Mouse (Mus musculus) layer of hippocampus, adult 11-12 months (tissue): ENCODE results near the gene Lsm12.
"Not testable (repeated sequence)": the region's sequence is repeated elsewhere in the genome, so short reads cannot be mapped to it uniquely, and the experiment has no call there.

Experiments used
- DNase-seq: peaks from one replicate; pipeline ENCODE4 v3.0.0; 2022; ENCODE audit warnings: low spot score

Lsm12 gene

DNA sequence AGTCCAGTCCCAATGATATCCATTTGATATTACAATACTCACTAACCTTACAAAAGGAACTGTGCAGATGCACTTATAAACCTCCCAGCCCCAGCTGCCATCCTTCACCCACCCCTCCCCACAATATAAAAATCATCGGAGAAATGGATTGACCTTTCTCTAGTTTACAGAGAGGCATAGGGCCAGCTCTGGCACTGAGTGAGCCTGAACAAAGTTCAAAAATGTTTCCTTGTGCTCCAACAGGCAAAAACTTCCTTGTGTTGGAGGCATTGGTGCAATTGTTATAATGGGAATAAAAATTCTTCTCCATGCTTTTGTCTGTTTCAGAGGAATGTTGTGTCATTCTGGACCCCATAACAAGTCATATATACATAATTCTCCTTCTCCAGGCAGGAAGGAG, 1.1 kb upstream of the Lsm12 start:
- no peak for DNase-seq

DNA sequence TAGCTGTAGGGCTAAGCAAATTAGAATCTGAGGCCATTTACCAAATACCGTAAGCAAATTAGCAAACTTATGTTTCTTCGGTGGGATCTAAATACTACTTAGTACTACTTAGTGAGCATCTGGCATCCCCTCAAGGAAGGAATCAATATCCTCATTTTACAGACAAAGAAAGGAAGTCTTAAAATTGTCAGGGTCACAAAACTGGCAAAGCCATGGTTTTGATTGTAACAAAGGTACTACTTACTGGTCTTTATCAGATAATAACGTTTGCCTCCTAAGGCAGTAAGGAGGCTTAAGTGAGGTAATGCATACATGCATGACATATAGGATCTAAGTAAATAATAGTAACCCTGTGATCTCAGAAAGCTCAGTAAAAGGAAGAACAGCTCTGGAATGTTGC, 581 bp upstream of the Lsm12 start:
- no peak for DNase-seq

DNA sequence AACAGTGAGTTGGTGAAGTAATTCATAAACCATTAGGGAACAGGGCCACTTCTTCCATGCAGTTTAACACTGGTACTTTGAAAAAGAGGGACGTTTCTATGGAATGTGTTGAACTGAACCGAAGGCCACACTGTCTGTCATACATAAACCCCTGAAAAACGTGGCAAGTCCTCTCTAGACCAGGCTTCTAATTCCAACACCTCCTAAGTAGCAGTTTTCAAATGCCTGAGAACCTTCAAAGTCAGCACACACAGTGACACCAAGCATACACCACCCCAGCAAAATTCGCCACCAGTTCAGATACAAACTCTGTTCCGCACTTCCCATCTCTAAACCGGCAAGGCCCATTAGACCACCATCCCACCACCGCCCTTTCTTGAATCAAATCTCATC, 847 bp downstream of the Lsm12 start:
- DNase-seq, result no peak

DNA sequence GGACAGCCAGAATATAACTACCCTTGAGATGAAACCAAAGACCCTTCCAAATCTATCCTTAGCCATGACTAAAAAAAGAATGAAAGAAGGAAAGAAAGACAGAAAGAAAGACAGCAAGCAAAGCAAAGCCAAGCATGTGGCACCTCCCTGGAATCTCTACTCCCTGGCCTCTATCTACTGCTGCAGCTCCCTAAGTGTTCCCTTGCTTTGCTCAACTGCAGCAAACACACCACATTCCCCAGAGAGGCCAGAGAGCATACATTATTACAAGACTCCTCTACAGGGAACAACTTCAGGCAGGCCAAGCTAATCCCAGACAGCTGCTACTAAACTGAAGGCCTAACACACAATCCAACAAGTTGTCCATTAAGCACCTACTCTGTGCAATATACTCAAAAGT, 5.3 kb downstream of the Lsm12 start:
- DNase-seq, result no peak

DNA sequence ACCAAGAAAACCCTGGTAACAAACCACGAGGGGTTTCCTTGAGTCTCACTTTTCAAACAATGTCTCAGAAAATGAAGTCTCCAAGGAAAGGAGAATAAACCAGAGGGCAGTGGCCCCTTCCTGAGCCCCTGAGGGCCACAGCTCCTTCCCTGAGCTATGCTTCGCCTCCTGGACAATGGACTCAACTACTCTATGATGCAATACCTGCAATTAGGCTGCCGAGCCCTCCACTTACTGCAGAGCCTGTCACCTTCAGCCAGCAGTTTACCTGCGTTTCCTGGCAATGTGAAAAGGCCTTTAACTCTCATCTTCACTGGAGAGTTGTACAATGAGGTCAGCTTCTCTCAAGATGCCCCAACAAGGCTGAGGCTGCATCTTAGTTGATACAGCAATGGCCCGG, 16.4 kb downstream of the Lsm12 start:
- DNase-seq, result no peak

DNA sequence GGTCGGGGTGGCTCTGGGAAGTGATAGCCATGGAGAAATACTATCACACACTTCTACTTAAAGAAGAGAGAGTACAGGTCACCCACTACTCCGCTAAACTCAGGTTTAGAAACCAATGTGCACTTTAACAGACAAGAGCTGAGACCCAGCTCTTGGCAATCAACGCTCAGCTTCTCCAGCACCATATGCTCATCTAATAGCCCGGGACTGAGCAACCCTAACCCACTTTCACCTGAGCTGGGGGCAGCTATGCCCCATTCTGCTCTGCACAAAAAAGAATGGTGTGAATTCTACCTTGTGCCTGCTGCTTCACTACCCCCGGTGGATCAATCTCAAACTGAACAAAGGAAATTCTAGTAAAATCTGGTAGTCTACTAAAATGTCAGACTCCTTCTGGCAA, 17.6 kb downstream of the Lsm12 start:
- no peak for DNase-seq

DNA sequence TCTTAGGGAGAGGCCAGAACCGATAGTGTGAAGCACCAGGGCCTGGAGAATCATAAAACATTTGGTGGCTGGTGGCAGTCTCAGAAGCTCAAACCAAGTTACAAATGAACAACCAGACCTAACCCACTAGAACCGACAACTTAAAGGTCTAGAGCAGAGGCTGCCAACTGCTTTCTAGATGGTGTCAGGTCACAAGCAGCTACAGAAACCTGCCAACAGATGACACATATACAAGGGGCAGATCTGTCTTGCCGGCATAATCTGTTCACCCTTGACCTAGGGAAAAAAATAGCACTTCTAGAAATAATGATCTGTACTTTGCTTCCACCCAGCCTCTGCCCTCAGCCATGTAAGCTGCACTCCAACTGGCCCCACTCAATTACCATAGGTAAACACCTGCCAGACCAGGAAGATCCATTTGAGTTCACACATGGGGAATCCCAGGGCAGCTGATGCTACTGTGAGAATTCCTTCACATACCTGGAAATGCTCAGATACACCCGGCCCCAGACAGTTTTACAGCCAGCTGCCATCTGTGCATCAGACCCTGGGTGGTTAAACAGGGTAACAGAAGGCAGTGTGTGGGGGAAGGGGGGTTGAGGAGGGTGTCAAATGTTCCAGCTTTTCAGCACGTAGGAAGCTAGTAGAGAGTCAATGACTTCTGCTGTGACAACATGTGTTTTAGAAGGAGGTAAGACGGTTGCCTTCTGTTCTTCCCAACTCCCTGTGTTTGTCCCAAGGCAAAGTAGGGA, 18.9 kb downstream of the Lsm12 start:
- peak; percentile 57 for DNase-seq

DNA sequence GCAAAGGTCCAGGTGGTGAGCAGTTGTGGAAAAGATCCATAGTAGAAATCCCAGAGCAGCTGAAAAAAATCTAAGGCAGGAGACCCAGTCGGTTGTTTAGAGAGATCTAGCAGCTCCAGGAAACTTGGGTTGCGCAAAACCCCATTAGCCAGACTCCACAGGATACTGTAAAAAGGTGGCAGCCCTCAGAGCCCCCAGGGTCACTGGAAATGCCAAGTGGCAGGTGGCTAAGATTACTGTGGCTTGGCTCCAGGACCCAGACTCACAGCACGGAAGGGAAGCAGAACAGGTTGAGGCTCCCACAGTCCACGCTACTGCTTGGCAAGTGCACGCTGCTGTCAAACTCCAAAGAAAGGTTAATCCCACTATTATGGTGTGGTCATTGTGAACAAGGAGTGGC, 25.3 kb downstream of the Lsm12 start:
- no peak for DNase-seq

DNA sequence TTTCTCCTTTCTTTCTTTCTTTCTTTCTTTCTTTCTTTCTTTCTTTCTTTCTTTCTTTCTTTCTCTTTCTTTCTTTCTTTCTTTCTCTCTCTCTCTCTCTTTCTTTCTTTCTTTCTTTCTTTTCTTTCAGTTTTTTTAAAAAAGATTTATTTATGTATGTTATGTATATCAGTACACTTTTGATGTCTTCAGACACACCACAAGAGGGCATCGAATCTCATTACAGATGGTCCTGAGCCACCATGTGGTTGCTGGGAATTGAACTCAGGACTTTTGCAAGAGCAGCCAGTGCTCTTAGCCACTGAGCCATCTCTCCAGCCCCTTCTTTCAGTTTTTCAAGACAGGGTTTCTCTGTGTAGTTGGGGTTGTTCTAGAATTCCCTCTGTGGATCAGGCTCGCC, 27.1 kb downstream of the Lsm12 start:
- DNase-seq, result not testable (repeated sequence)

DNA sequence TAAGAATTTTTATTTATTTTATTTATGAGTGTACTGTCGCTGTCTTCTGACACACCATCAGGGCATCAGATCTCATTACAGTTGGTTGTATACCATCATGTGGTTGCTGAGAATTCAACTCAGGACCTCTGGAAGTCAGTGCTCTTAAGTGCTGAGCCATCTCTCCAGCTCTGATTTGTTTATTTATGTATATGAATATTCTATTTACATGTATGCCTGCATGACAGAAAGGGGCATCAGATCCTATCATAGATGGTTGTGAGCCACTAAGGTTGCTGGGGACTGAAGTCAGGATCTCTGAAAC, 28.4 kb downstream of the Lsm12 start:
- no peak for DNase-seq

DNA sequence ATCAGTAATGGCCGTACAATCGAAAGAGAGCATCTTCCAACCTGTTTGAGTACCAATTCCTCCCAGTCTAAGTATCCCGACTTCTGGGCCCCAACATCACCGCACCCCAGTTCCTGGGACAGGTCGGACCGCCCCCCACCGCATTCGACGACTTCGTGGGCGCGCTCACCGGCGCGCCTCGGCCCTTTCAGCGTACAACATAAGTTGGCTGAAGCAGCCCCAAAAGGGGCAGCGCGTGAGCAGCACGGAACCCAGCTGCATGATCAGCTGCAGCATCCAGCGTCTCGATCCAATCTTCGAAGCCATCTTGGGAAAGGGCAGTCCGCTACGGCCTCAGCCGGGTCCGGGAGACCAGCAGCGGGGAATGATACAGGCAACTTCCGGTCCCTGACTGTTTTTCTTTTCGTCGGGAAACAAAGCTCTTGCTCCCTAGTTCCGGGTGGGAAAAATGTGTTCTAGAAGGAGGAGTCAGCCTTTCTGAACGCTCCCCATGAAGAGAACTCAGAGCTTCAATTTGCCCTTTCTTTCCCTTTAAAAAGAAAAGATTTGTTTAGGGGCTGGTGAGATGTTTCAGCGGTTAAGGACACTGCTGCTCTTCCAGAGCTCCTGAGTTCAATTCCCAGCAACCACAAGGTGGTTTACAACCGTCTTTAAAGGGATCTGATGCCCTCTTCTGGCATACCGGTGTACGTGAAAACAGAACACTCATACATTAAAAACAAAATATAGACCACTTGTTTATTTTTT, 28.9 kb downstream of the Lsm12 start, which contains the start of gene Tmem101:
Tmem101 (minus strand) TSS at position 366 of the 747 bp plus-strand sequence.
- DNase-seq, result peak; percentile 92

DNA sequence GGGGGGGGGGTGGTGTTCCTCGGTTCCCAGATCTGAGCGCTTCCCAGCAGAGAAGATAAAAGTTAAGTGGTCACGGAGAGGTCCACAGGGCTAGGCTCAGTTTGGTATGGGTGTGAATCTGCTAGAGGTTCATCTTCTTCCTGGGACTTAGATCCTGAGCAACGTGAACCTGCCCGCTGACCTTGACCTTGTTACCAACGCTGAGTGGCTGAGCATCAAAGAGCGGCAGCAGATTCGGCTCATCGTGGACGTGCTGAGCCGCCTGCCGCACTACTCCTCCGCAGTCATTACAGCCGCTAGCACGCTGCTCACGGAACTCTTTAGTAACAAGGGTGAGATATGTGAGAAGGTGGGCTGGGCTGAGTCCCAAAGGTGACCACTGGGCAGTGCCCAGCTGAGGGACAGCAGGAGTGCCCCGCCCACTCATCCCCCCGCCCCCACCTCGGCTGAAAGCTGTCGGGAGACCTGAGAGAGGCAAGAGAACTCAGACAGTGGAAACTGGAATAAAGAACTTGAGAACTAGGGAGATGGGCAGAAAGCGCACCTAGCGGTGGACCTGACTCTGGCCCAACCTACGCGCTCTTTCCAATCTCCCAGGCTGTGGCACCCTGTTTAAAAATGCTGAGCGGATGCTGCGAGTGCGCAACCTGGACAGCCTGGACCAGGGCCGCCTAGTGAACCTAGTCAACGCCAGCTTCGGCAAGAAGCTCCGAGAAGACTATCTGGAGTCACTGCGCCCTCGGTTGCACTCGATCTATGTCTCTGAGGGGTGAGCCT, 37.7 kb downstream of the Lsm12 start:
- DNase-seq, result no peak

DNA sequence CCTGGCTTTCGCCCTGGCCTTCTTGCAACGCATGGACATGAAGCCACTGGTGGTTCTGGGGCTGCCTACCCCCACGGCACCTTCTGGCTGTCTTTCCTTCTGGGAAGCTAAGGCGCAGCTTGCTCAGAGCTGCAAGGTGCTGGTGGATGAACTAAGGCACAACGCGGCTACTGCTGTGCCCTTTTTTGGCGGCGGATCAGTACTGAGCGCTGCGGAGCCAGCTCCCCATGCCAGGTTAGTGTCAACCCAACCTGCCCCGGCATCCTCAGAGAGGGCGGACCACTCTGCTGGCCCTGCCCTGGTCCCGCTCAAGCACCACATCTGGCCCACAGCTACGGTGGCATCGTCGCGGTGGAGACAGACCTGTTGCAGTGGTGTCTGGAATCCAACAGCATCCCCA, 38.6 kb downstream of the Lsm12 start:
- no peak for DNase-seq

DNA sequence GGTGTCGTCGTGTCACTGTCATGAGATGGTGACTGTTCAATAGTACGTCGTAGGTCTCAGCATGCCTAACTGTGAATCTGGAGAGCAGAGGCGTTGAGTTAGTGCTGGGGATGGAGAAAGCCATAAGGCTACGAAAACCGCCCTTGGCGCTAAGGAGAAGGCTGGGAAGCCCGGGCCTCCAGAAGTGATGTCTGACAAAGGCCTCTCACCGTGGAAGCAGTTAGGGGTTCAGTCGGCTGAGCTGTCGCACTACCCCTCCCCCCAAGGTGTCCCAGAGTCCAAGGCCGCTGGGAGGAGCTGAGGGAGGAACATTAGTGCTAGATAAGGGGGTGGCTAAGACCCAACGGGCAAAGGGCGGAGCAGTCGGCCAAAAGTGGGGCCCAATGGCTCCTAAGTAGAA, 39.1 kb downstream of the Lsm12 start:
- DNase-seq, result no peak

DNA sequence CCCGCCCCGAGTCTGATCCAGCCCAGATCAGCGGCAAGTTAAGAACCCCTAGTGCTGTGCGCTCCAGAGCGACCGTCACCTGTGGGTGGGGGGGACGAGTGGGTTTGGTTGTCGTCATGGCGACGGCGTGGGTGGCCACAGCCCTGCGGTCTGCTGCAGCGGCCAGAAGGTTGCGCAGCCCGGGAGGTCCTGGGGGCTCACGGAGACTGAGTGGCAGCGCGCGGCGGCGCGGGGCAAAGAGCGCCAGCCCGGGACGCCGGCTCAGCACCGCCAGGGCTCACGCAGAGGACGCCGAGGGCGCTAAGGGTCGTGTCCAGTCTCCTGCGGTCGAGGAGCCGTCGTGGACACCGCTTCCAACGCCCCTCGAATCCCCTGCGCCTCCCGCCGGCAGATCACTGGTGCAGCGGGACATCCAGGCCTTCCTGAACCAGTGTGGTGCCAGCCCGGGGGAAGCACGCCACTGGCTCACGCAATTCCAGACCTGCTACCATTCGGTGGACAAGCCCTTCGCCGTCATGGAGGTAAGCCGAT, 39.6 kb downstream of the Lsm12 start, which contains the start of gene Nags:
Nags (plus strand) TSS at position 43 of the 531 bp plus-strand sequence.
- DNase-seq, result no peak

DNA sequence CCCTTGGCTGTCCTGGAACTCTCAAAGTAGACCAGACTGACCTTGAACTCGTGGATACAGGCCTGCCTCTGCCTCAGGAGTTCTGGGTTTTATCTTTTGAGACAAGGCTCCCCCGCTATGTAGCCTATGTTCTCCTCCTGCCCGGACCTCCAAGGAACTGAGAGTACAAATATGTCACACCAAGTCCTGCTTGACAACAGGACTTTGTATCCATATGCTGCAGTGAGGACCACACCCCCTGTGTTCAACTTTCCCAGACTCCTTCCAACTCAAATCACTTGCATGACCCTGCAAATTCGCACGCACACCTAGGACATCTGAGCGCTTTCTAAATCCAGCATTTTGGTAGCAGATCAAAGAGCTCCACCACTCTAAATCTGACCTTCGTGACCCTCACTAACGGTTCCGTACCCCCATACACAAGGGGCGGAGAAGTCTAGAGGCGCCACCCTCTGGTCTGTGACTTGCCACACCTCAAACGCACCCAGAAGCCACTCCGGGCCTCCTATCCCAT, 40.1 kb downstream of the Lsm12 start:
- no peak for DNase-seq

DNA sequence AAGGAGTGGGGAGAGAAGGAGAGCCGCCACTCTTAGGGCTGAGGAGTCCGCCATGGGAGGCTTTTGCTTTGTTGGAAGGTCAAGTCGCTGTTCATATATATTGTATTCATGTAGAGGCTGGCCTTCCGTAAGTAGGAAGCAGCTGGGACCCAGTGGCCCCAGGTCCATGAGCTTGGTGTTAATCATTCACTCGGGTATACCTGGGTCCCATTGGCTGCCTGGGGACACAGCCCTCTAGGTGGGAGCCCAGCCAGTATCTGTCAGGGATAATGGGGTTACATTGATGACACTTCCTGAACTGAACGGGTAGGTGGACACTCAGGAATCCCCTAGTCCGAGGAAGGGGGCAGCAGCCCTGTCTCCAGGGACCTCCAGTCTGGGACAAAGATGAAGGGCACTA, 42.7 kb downstream of the Lsm12 start:
- no peak for DNase-seq

DNA sequence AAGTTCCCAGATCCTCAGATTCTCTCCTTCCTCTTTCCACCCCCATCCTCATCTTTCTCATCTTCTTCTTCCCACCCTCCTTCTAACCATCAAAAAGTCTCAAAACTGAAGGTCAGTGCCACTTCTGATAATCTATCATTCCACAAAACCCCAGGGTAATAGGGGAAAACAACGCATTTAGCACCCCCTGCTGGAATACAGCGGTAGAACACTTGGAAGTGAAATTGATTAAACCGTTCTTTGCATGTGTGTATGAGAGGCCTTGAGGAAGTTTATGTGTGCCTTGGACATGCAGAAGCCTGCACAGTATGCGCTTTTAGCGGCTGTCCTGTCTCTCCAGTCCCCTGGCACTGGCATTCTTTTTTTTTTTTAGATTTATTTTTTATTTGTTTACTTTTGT, 44.6 kb downstream of the Lsm12 start:
- peak; percentile 72 for DNase-seq

DNA sequence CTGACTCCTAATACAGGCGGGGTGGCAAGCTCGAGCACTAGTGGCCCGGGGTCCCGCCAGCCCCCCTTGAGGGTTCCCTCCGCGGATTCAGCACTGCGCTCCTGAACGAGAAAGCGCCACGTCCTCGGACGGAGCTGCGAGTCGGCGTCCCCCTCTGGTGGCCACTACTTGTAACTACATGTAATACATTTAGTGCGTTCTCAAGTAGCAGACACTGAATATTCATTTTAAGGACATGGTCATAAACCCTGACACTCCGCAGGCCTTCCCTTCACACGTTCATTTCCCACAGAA, 46.7 kb downstream of the Lsm12 start:
- DNase-seq, result peak; percentile 57

DNA sequence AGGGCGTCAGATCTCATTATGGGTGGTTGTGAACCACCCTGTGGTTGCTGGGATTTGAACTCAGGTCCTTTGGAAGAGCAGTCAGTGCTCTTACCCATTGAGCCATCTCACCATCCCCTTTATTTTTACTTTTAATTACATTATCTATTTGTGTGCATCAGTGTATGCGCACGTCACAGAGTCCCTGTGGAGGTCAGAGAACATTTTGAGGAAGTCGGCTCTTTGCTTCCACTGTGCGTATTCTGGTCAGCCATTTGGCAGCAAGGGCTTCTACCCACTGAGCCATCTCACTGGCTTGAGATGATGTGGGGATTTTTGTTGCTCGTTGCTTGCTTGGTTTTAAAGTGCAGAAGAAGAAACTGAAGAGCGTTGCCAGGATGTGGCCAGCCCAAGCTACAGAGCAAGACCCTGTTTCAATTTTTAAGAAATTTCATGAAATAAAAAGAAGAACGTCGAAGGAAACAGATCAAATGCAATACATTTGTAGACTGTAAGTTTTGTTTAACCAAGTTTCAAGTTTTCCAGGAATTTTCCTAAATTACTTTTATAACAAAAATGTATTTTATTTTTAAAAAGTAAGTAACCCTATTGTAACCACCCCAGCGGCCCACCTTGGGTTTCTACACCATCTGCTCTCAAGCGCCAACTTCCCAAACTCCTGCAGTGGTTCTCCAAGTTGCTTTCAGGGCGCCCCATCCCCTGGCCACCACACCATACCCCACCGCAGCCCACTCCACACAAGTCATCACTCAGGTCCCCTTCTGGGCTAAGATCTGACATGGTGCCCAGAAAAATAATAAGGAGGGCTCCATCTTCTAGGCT, 47.3 kb downstream of the Lsm12 start:
- no peak for DNase-seq

DNA sequence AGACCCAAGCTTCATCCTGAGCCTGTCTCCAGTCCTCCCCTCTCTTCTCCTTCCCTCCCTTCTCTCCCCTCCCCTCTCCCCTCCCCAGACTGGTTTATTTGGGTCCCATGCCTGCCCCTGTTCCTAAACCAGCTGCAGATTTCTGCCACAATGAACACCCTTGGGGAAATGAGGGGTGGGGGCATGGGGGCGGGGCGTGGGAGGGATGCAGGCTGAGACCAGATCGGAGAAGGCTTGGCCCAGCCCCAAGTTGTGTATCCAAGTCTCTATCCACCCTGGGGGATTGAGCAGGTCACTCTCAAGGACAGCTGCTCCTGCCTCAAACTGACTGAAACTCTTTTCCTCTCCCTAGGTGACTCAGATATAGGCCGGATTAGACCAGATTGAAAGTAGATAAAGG, 50.6 kb downstream of the Lsm12 start:
- DNase-seq, result no peak

DNA sequence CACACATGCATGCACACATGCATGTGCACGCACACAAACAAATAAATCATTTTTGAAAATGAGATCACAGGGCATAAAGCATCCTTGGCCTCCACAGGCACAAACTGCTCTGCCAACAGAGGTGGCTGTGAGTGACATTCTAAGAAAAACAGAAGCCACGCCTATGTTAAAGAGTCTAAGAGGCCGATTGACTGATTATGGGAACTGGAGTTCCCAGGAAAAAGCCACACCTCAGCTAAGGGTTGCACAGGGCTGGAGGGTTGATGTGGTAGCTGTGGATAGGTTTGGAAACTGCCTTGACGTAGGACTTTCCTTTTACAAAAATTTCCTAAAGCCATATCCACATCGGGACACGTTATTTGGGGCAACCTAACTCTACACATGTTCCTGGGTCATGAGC, 67.7 kb downstream of the Lsm12 start:
- no peak for DNase-seq
